Mouse (Mus musculus) heart, embryonic 13.5 days (tissue): Measurements from ENCODE around the gene Coa4. TPM values are rescaled to one million over a fixed set of nuclear protein-coding genes. Genes with fewer than 3 reads are reported as not detected.
A peak's percentile ranks its signal among the peaks of the same experiment; 100 is the strongest.

Experiments
- ATAC-seq: fragments of 200-750 bp; cut with Nextera tagmentation; 2 replicates; pipeline ENCODE4 v1.8.0; 2017; ENCODE audit warnings: moderate TSS enrichment; ENCODE audit not compliant: insufficient number of reproducible peaks, low FRiP score, low TSS enrichment; ENCODE audit errors: extremely low read depth
- H3K27ac ChIP-seq: fragments of 300-500 bp; sonication (generic); replicated peaks from 2 replicates; pipeline ENCODE4 v1.5.1; 2015; ENCODE audit warnings: moderate library complexity, mild to moderate bottlenecking, inconsistent platforms
- H3K27me3 ChIP-seq: fragments of 300-500 bp; sonication (generic); replicated peaks from 2 replicates; pipeline ENCODE4 v1.6.1; 2015; ENCODE audit warnings: mild to moderate bottlenecking, inconsistent platforms
- H3K36me3 ChIP-seq: fragments of 300-500 bp; sonication (generic); 2 replicates; pipeline ENCODE4 v1.6.1; 2015; ENCODE audit warnings: mild to moderate bottlenecking, inconsistent platforms
- H3K4me1 ChIP-seq: fragments of 300-500 bp; sonication (generic); 2 replicates; pipeline ENCODE4 v1.6.1; 2015; ENCODE audit warnings: inconsistent platforms
- H3K4me2 ChIP-seq: fragments of 300-500 bp; sonication (generic); 2 replicates; pipeline ENCODE4 v1.6.1; 2015; ENCODE audit warnings: inconsistent platforms, mild to moderate bottlenecking, moderate library complexity
- H3K4me3 ChIP-seq: fragments of 300-500 bp; sonication (generic); 2 replicates; pipeline ENCODE4 v1.5.1; 2015; ENCODE audit warnings: moderate library complexity, mild to moderate bottlenecking, inconsistent platforms
- H3K9ac ChIP-seq: fragments of 300-500 bp; sonication (generic); 2 replicates; pipeline ENCODE4 v1.6.1; 2015; ENCODE audit warnings: inconsistent platforms, mild to moderate bottlenecking, moderate library complexity
- H3K9me3 ChIP-seq: fragments of 300-500 bp; sonication (generic); 2 replicates; pipeline ENCODE4 v1.6.1; 2016; ENCODE audit warnings: inconsistent platforms
- WGBS: fragments of 180-500 bp; shearing (Covaris S2); methylation state at CpG from one replicate; pipeline ENCODE4 v1.1.7; 2015; ENCODE audit warnings: mixed read lengths; 5-methylcytosine and 5-hydroxymethylcytosine counted together
- polyA plus RNA-seq: library from polyadenylated mRNA; unstranded; fragments of >200 nt; fragmentation: Nextera tagmentation; extraction: Ambion mirVana; gene quantifications from 2 replicates; pipeline ENCODE4 v1.2.1, GENCODE M21; 2015

The Coa4 gene
- polyA plus RNA-seq, 1 experiment from 2014 or later = 23.0 TPM

DNA sequence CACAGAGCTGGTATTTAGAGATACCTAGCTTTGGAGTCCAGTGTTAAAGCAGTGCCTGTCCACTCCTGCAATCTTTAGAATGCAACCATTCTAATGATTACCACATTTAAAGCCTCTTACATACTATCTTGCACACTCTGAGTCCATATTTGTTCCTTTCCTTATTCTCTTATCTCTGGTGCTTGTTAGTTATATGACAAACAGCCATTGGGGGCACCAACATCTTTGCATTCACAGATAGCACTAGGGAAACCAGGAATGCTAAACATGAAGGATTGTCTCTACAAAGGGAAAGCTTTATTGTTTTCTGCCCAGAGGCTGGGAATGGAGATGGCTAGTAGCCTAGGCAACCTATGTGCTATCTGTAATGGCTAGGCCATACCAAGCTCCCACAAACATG is 33.0 kb downstream of the Coa4 start:
- Histone ChIP-seq H3K27ac (no peak overlapping the region), H3K36me3 (peaks cover 57% of the 10 kb centered on the region), H3K4me2 (no peak overlapping the region), H3K4me3 (no peak overlapping the region), H3K4me1 (no peaks in the 10 kb centered on the region; the same call in 1 of the 2 replicates), H3K9ac (no peak overlapping the region), H3K9me3 (no peaks in the 10 kb centered on the region), H3K27me3 (no peaks in the 10 kb centered on the region)
- no peak for ATAC-seq

DNA sequence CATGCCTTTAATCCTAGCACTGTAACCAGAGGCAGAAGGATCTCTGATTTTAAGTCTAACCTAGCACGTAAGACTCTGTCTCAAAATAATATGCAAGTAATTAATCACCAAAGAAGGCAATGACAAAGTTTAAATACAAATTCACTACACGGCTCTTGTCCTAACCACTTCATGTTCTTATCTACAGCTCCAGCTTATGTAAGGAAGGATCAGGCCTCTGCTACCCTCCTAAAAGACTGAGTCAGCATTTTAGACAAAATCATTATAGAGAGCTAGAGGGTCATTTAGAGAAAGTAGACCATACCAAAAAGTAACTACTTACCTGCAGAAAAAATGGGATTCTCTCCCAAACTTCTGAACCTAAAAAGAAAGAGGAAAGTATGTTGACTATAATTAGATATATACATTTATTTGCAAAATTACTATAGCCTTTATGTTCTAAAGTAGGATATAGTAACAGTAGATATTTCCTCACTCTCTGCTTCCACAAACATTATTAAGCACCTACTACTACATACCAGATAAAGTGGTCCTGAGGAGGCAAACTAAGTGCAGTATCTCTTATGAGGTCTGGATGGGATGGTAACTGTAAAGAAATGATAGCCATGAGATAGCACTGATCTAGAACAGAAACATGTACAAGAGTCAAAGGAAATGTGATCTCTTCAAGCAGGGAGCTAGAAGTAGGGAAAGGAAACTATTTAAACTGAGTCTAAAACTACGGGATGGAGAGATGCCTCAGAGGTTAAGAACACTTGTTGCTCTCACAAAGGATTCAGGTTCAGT is 34.3 kb downstream of the Coa4 start:
- 71% methylated on average over 3 of the region's 3 CpGs for WGBS
- Histone ChIP-seq H3K36me3 (peaks cover 54% of the 10 kb centered on the region), H3K27ac (no peak overlapping the region), H3K27me3 (no peaks in the 10 kb centered on the region), H3K4me2 (no peak overlapping the region), H3K4me3 (no peak overlapping the region), H3K4me1 (no peaks in the 10 kb centered on the region; the same call in 1 of the 2 replicates), H3K9ac (no peak overlapping the region), H3K9me3 (no peaks in the 10 kb centered on the region)
- no peak for ATAC-seq

DNA sequence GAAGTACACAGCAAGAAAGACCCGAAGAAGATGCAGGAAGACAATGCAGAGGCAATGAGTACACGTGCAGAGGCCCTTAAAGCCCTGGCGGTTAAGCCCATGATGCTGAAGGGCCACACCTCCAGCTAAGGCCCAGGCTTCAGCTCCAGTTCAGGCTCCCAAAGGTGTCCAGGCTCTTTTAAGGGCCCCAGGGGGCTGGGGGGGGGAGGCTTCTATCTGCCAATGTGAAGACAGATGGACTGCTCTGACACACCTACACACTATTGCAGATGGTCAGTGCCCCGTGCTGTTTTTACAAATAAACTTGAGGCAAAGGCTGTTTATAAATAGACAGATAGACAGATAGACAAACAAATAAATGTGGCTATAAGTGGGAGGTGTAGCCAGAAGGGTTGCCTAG is 35.2 kb downstream of the Coa4 start:
- no peak overlapping the region for H3K4me2 ChIP-seq

DNA sequence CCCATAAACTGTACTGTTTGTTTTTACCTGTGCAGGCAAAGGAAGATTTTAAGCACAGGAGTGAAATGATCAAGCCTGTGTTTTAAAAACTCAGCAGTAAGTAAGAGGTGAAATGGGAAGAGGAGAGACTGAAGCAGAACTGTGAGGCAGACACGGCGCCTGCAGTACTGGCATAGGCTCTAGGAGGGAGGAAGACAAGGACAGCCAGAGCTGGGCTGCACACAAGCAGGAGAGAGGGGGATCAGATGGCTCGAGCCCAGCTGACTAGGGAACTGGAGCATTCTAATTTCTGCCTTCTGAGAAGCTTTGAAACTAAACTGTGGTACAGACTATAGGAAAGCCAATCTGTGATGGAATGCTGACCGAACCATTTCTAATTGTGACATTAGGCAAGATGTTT is 35.8 kb downstream of the Coa4 start:
- H3K36me3 ChIP-seq = peaks cover 47% of the 10 kb centered on the region
- H3K27me3 ChIP-seq = no peaks in the 10 kb centered on the region
- H3K4me3 ChIP-seq = no peak overlapping the region
- ATAC-seq = no peak
- H3K27ac ChIP-seq = no peak overlapping the region
- H3K9ac ChIP-seq = no peak overlapping the region
- H3K9me3 ChIP-seq = no peaks in the 10 kb centered on the region
- 74% methylated on average over 4 of the region's 4 CpGs for WGBS
- no peaks in the 10 kb centered on the region; the same call in 1 of the 2 replicates for H3K4me1 ChIP-seq
- H3K4me2 ChIP-seq = no peak overlapping the region

More for the DNA sequence above, 35.2 kb downstream of the Coa4 start:
- H3K4me3 ChIP-seq = no peak overlapping the region
- H3K9ac ChIP-seq = no peak overlapping the region
- no peaks in the 10 kb centered on the region for H3K9me3 ChIP-seq
- H3K27ac ChIP-seq = no peak overlapping the region
- H3K4me1 ChIP-seq = no peaks in the 10 kb centered on the region; the same call in 1 of the 2 replicates
- H3K36me3 ChIP-seq = peaks cover 52% of the 10 kb centered on the region
- ATAC-seq = no peak
- no peaks in the 10 kb centered on the region for H3K27me3 ChIP-seq
- 77% methylated on average over 4 of the region's 4 CpGs for WGBS

DNA sequence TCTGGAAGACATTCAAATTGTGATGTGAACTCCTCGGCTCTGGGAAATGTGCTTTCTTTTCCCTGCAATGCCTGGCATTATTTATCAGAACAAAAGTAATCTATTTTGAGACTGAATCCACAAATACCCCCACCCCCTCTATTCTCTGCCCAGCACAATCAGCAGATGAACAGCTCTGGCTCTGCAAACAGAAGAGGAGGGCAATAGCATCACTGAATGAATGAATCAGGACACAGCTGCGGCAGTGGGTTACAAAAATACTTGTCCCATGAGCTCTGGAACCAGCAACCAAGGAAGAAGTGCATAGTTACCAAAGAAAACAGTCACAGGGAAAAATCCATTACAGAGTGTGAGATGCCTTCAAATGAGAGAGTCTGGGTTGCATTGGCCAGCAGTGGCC is 41.9 kb downstream of the Coa4 start:
- 60% methylated on average over 2 of the region's 2 CpGs for WGBS
- no peak for ATAC-seq
- H3K4me3 ChIP-seq = no peak overlapping the region

DNA sequence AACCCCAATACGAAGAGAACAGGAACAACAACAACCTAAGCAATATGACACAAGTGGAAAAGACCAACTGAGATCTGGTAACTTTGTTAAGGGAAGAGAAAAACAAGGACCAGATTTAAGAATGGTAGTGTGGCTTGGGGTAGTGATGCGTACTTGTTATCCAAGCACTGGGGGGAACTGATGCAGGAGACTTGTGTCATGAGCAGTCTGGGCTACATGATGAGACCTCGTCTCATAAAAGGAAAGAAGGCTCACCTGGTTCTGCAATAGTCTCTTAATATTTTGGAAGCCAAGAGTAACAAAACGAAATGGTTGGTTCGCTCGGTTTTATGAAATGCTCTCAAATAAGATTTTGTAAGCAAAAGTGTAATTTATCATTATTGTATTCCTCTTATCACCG is 45.4 kb downstream of the Coa4 start:
- no peak overlapping the region for H3K27ac ChIP-seq
- no peaks in the 10 kb centered on the region for H3K27me3 ChIP-seq
- H3K36me3 ChIP-seq = peaks cover 7% of the 10 kb centered on the region; the same call in 1 of the 2 replicates
- peak overlapping the region; percentile 71 for H3K4me3 ChIP-seq
- peaks cover 25% of the 10 kb centered on the region for H3K4me1 ChIP-seq
- no peaks in the 10 kb centered on the region for H3K9me3 ChIP-seq
- ATAC-seq = no peak
- 38% methylated on average over 7 of the region's 7 CpGs for WGBS
- H3K9ac ChIP-seq = peak overlapping the region; percentile 89
- H3K4me2 ChIP-seq = peak overlapping the region; percentile 80

More for the DNA sequence above, 41.9 kb downstream of the Coa4 start:
- Histone ChIP-seq H3K27ac (no peak overlapping the region), H3K27me3 (no peaks in the 10 kb centered on the region), H3K4me1 (peaks cover 25% of the 10 kb centered on the region), H3K4me2 (no peak overlapping the region), H3K9ac (0 out of 2 replicates have a peak overlapping the region, but pooled peaks have one; percentile 52), H3K36me3 (peaks cover 17% of the 10 kb centered on the region), H3K9me3 (no peaks in the 10 kb centered on the region)

DNA sequence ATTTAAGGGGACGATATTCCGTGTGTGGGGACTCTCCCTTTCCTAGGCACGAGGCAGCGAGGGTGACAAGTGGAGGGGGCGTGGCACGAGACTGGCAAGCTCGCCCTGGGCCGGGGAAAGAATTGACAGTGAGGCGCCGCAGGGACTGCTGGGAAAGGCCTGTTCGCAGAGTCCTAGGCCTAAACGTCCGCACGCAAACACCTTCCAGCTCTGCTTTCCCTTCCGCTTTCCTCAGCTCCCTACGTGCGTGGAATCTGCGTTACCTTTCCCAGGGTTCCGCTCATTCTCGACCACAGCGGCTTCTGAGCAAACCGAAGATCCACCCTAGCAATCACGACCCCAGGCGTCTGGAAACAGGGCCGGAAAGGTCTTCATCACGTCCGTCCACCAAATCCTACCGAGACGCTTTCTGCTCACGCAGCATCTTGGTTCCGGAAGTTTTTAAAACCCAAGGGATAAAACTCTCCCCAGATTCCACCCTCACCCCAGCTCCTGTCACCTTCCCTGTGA is 45.9 kb downstream of the Coa4 start:
- H3K4me3 ChIP-seq = peak overlapping the region; percentile 71
- peaks cover 25% of the 10 kb centered on the region for H3K4me1 ChIP-seq
- 0% methylated on average over 31 of the region's 31 CpGs for WGBS
- no peaks in the 10 kb centered on the region for H3K9me3 ChIP-seq
- no peak; the same call in none of the 2 replicates for ATAC-seq
- peak overlapping the region; percentile 92 for H3K27ac ChIP-seq
- peak overlapping the region; percentile 80 for H3K4me2 ChIP-seq
- peak overlapping the region; percentile 89 for H3K9ac ChIP-seq
- no peaks in the 10 kb centered on the region for H3K27me3 ChIP-seq
- peaks cover 7% of the 10 kb centered on the region; the same call in 1 of the 2 replicates for H3K36me3 ChIP-seq

DNA sequence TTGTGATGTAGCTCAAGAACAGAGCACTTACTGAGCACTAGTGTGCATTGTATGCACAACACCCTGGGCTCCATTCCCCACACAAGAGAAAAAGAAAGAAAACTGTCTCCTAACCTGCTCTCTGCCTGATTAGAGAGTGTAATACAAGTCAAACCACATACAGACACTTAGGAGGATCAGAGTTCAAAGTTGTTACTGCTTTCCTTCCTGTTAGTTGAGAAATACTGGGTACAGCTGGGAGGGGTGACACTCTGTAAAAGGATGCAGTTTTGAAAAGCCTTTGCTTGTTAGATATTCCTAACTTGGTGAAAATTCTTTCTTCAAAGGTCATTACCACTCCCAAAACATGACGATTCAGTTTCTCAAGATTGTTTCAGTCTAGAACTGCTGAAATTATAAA is 52.9 kb downstream of the Coa4 start:
- no peaks in the 10 kb centered on the region for H3K9me3 ChIP-seq
- ATAC-seq = no peak
- WGBS = 55% methylated on average over 1 of the region's 1 CpGs
- no peak overlapping the region for H3K4me2 ChIP-seq
- no peak overlapping the region for H3K4me3 ChIP-seq
- no peak overlapping the region for H3K27ac ChIP-seq
- no peak overlapping the region for H3K9ac ChIP-seq
- no peaks in the 10 kb centered on the region for H3K27me3 ChIP-seq
- no peaks in the 10 kb centered on the region for H3K36me3 ChIP-seq
- H3K4me1 ChIP-seq = no peaks in the 10 kb centered on the region

Other genes with a start within 250 kb of the Coa4 start
- gene C2cd3, start 164.8 kb upstream of the Coa4 start, polyA plus RNA-seq = 12.8 and 13.1 TPM in 2 replicates
- gene Ppme1, start 164.8 kb upstream of the Coa4 start, polyA plus RNA-seq = 50.2 and 56.6 TPM in 2 replicates
- gene Ucp3, start 64.1 kb upstream of the Coa4 start, polyA plus RNA-seq = 0.07 and 0.24 TPM in 2 replicates
- 189 and 197 TPM in 2 replicates for gene Ucp2, start 43.7 kb upstream of the Coa4 start, polyA plus RNA-seq
- gene Dnajb13, start 22.1 kb upstream of the Coa4 start, polyA plus RNA-seq = 0.19 and 0.29 TPM in 2 replicates
- gene Rab6a, start 70.3 kb downstream of the Coa4 start, polyA plus RNA-seq = 82.4 and 91.0 TPM in 2 replicates
- 76.8 and 83.0 TPM in 2 replicates for gene Mrpl48, start 71.2 kb downstream of the Coa4 start, polyA plus RNA-seq
- gene Plekhb1, start 125.3 kb downstream of the Coa4 start, polyA plus RNA-seq = 1.8 and 2.4 TPM in 2 replicates
- 27.8 and 33.6 TPM in 2 replicates for gene Fam168a, start 169.6 kb downstream of the Coa4 start, polyA plus RNA-seq